Mouse (Mus musculus) small intestine, adult 2 months (tissue): Measurements from ENCODE around the gene Rab12. TPM values are rescaled to one million over a fixed set of nuclear protein-coding genes. Genes with fewer than 3 reads are reported as not detected.

Experiments
- H3K27ac ChIP-seq: fragments of 200-500 bp; 2 replicates; pipeline ENCODE4 v1.5.1; 2012; ENCODE audit warnings: low read depth, low read length, control low read depth, inconsistent platforms; ENCODE audit not compliant: insufficient read depth
- H3K27me3 ChIP-seq: fragments of 200-500 bp; 2 replicates; pipeline ENCODE4 v1.6.1; 2012; ENCODE audit warnings: mild to moderate bottlenecking, moderate library complexity, low read length, inconsistent platforms; ENCODE audit not compliant: control insufficient read depth, insufficient read depth
- H3K36me3 ChIP-seq: fragments of 200-500 bp; 2 replicates; pipeline ENCODE4 v1.6.1; 2012; ENCODE audit warnings: mild to moderate bottlenecking, low read length, control low read depth, inconsistent platforms; ENCODE audit not compliant: control insufficient read depth, insufficient read depth
- H3K4me1 ChIP-seq: fragments of 200-500 bp; 2 replicates; pipeline ENCODE4 v1.6.1; 2012; ENCODE audit warnings: low read length, inconsistent platforms, mixed read lengths; ENCODE audit not compliant: control insufficient read depth, insufficient read depth, insufficient read length
- H3K4me3 ChIP-seq: fragments of 200-500 bp; 2 replicates; pipeline ENCODE4 v1.5.1; 2012; ENCODE audit warnings: low read depth, mild to moderate bottlenecking, control low read depth, inconsistent platforms, low read length, moderate library complexity
- CTCF ChIP-seq: fragments of 200-500 bp; IDR thresholded peaks from 2 replicates; pipeline ENCODE4 v1.5.1; 2012; ENCODE audit warnings: low read depth, mild to moderate bottlenecking, control low read depth, inconsistent platforms, low read length, moderate library complexity, mixed read lengths; ENCODE audit not compliant: insufficient replicate concordance, insufficient read length; ENCODE audit errors: extremely low read depth
- POLR2A ChIP-seq: fragments of 200-500 bp; IDR thresholded peaks from 2 replicates; pipeline ENCODE4 v1.6.1; 2012; ENCODE audit warnings: low read depth, mild to moderate bottlenecking, control low read depth, inconsistent platforms, low read length, moderate library complexity
- WGBS: fragments of 180-500 bp; shearing (Covaris S2); methylation state at CpG from one replicate; pipeline ENCODE4 v1.1.7; 2018; 5-methylcytosine and 5-hydroxymethylcytosine counted together
- polyA plus RNA-seq: library from polyadenylated mRNA; depleted of rRNA; stranded (reverse); fragments of >200 nt; gene quantifications from 2 replicates; pipeline ENCODE4 v1.2.3, GENCODE M21; 2012; rRNA removed

The Rab12 gene
- polyA plus RNA-seq, 1 experiment, result 25.7 TPM

- H3K27ac ChIP-seq, result no peak overlapping the region
- H3K4me1 ChIP-seq, result peaks cover 9% of the 10 kb centered on the region; the same call in 1 of the 2 replicates
- TF ChIP-seq CTCF, result no peak
- TF ChIP-seq POLR2A, result no peak
- no peaks in the 10 kb centered on the region for H3K36me3 ChIP-seq
- WGBS, result 8% methylated on average over 13 of the region's 13 CpGs
- H3K27me3 ChIP-seq, result peaks cover 49% of the 10 kb centered on the region
- H3K4me3 ChIP-seq, result peak overlapping the region; percentile 83
Measured at GRCm38 (mm10) chr17:66447978-66448377, 71.6 kb downstream of the Rab12 start.

GRCm38 (mm10) chr17:66447007-66447312 lies 72.6 kb downstream of the Rab12 start:
- Histone ChIP-seq H3K27me3 (peaks cover 45% of the 10 kb centered on the region), H3K4me3 (no peak overlapping the region; the same call in 1 of the 2 replicates), H3K27ac (no peak overlapping the region), H3K4me1 (peaks cover 9% of the 10 kb centered on the region; the same call in 1 of the 2 replicates), H3K36me3 (no peaks in the 10 kb centered on the region)
- 73% methylated on average over 7 of the region's 7 CpGs for WGBS
- no peak for TF ChIP-seq POLR2A
- TF ChIP-seq CTCF, result no peak

- H3K27ac ChIP-seq, result no peak overlapping the region
Measured at GRCm38 (mm10) chr17:66446196-66447006, 73.1 kb downstream of the Rab12 start.

More at GRCm38 (mm10) chr17:66446196-66447006, 73.1 kb downstream of the Rab12 start:
- Histone ChIP-seq H3K36me3 (no peaks in the 10 kb centered on the region), H3K27me3 (peaks cover 45% of the 10 kb centered on the region), H3K4me3 (peak overlapping the region; percentile 7; the same call in 1 of the 2 replicates), H3K4me1 (peaks cover 9% of the 10 kb centered on the region; the same call in 1 of the 2 replicates)
- TF ChIP-seq CTCF (no peak), POLR2A (no peak)
- WGBS, result 74% methylated on average over 7 of the region's 7 CpGs

Other genes starting within 250 kb of the Rab12 start
- gene Mtcl1, start 70.0 kb downstream of the Rab12 start, polyA plus RNA-seq, result 1.8 and 1.9 TPM in 2 replicates
- 12.4 and 30.1 TPM in 2 replicates for gene Themis3, start 74.9 kb upstream of the Rab12 start, polyA plus RNA-seq